Mouse (Mus musculus) left cerebral cortex, adult 2 months (tissue): ENCODE results near the gene Igf2bp1. TPM values are rescaled to one million over a fixed set of nuclear protein-coding genes. Genes with fewer than 3 reads are reported as not detected.

Experiments used
- DNase-seq, 2 experiments: peaks; one replicate each; pipeline ENCODE4 v3.0.0; 2021 to 2022; ENCODE audit warnings: low spot score in 2 of 2, mixed read lengths in 1 of 2; ENCODE audit errors: extremely low spot score in 1 of 2
- H3K27ac ChIP-seq: fragments of 200-600 bp; 2 replicates; pipeline ENCODE4 v1.8.1; 2022
- H3K4me3 ChIP-seq: fragments of 200-600 bp; 2 replicates; pipeline ENCODE4 v1.8.1; 2022
- CTCF ChIP-seq: fragments of 200-600 bp; IDR thresholded peaks from 2 replicates; pipeline ENCODE4 v1.8.1; 2022; ENCODE audit warnings: antibody characterized with exemption, mild to moderate bottlenecking, moderate library complexity
- intact Hi-C: fragments of 180-260 bp; cut with DNase I; formaldehyde crosslinking; loops from one replicate; pipeline ENCODE4 v1.15.1; 2025
- long read RNA-seq, 2 experiments: library from polyadenylated mRNA; stranded (forward); transcript quantifications; one replicate each; pipeline ENCODE4 v2.0.0; 2021; ENCODE audit warnings: borderline mapping rate in 2 of 2
- total RNA-seq, 2 experiments: library from RNA; stranded (reverse); gene quantifications; 2 replicates each; pipeline ENCODE4 v1.2.3; 2021

The Igf2bp1 gene
- under 1 TPM; 0.23 to 0.45 TPM for total RNA-seq
- long read RNA-seq, experiment 1, partial matches to known transcripts = 0 of 1 reads
- long read RNA-seq, experiment 1, other reads (novel, unspliced or antisense) = 1 of 1 reads
- long read RNA-seq, experiment 2 = 0 reads

- intact Hi-C loops = loop anchor here (5.0 to 10.0 kb wide), 4 partner anchors 197 to 861 kb away; partner anchors contain the start of genes Dlx4 and Hoxb4
- DNase-seq = no peak
- H3K4me3 ChIP-seq = no peak within 1 kb of the TSS
- TF ChIP-seq CTCF = no peak
- H3K27ac ChIP-seq = no peak within 1 kb of the TSS
These were observed at the start of gene Igf2bp1 for GRCm38 (mm10) chr11:96005403-96006271. Gene Igf2bp1 (minus strand): TSS chr11:96005940.

GRCm38 (mm10) chr11:96050854-96051253 is 45.1 kb upstream of the Igf2bp1 start:
- no peak for DNase-seq
- no peak for TF ChIP-seq CTCF
- H3K27ac ChIP-seq = no peak overlapping the region
- H3K4me3 ChIP-seq = no peak overlapping the region
- intact Hi-C loops = no loop called here

GRCm38 (mm10) chr11:96049939-96050338 is 44.2 kb upstream of the Igf2bp1 start:
- TF ChIP-seq CTCF = no peak
- DNase-seq = no peak
- intact Hi-C loops = no loop called here
- Histone ChIP-seq H3K27ac (no peak overlapping the region), H3K4me3 (no peak overlapping the region)

- H3K27ac ChIP-seq = peak overlapping the region; percentile 6; the same call in 1 of the 2 replicates
- no peak for DNase-seq
- no peak for TF ChIP-seq CTCF
- H3K4me3 ChIP-seq = no peak overlapping the region
- intact Hi-C loops = no loop called here
These were observed 42.0 kb upstream of the Igf2bp1 start for GRCm38 (mm10) chr11:96047469-96048373.

- TF ChIP-seq CTCF = no peak
- no peak overlapping the region for H3K4me3 ChIP-seq
- DNase-seq = no peak
- intact Hi-C loops = no loop called here
- no peak overlapping the region for H3K27ac ChIP-seq
These were observed 41.1 kb upstream of the Igf2bp1 start for GRCm38 (mm10) chr11:96046793-96047192.

- Histone ChIP-seq H3K4me3 (no peak overlapping the region), H3K27ac (no peak overlapping the region)
- intact Hi-C loops = no loop called here
- no peak for TF ChIP-seq CTCF
- no peak for DNase-seq
These were observed 40.3 kb upstream of the Igf2bp1 start for GRCm38 (mm10) chr11:96046028-96046427.

GRCm38 (mm10) chr11:96044803-96045567 is 39.2 kb upstream of the Igf2bp1 start:
- H3K27ac ChIP-seq = no peak overlapping the region
- DNase-seq = no peak
- intact Hi-C loops = no loop called here
- TF ChIP-seq CTCF = no peak
- no peak overlapping the region for H3K4me3 ChIP-seq

GRCm38 (mm10) chr11:96038560-96038959 is 32.8 kb upstream of the Igf2bp1 start:
- intact Hi-C loops = no loop called here
- DNase-seq = no peak
- TF ChIP-seq CTCF = no peak
- no peak overlapping the region for H3K4me3 ChIP-seq
- H3K27ac ChIP-seq = no peak overlapping the region

- H3K27ac ChIP-seq = no peak overlapping the region
- no peak for TF ChIP-seq CTCF
- no peak for DNase-seq
- intact Hi-C loops = no loop called here
- no peak overlapping the region for H3K4me3 ChIP-seq
These were observed 31.8 kb upstream of the Igf2bp1 start for GRCm38 (mm10) chr11:96037499-96037898.

- intact Hi-C loops = loop anchor here (2.0 kb wide), 1 partner anchor 30 kb away; the partner anchor contains the start of gene Ube2z
- H3K27ac ChIP-seq = peak overlapping the region; percentile 74
- no peak for DNase-seq
- TF ChIP-seq CTCF = no peak
- peak overlapping the region; percentile 90 for H3K4me3 ChIP-seq
These were observed 29.4 kb upstream of the Igf2bp1 start for GRCm38 (mm10) chr11:96035133-96035532.

GRCm38 (mm10) chr11:96034596-96035052 is 28.9 kb upstream of the Igf2bp1 start, which contains the start of gene Snf8:
Gene Snf8 (plus strand): TSS chr11:96034885.
- Histone ChIP-seq H3K4me3 (peak within 1 kb of the TSS; percentile 90), H3K27ac (peak within 1 kb of the TSS; percentile 74)
- TF ChIP-seq CTCF = no peak
- intact Hi-C loops = loop anchor here (2.0 to 5.0 kb wide), 3 partner anchors 30 to 207 kb away; partner anchors contain the start of gene Ube2z
- DNase-seq = peak; percentile 95 to 96
